Mouse (Mus musculus) heart, postnatal 4 days (tissue): ENCODE results near the gene Aunip. TPM values are rescaled to one million over a fixed set of nuclear protein-coding genes. Genes with fewer than 3 reads are reported as not detected.

ENCODE experiments used
- DNase-seq: peaks from one replicate; pipeline ENCODE4 v3.0.0; 2021
- total RNA-seq, 2 experiments: library from RNA; stranded (reverse); gene quantifications; 2 replicates each; pipeline ENCODE4 v1.2.3; 2021

Gene Aunip
- total RNA-seq, 2 experiments from 2014 or later = 2.9 to 3.6 TPM

GRCm38 (mm10) chr4:134515614-134516013 lies 4.8 kb downstream of the Aunip start:
- no peak for DNase-seq

GRCm38 (mm10) chr4:134516981-134517380 lies 6.2 kb downstream of the Aunip start:
- DNase-seq = peak; percentile 63

- DNase-seq = no peak
Measured at GRCm38 (mm10) chr4:134517719-134518118, 6.9 kb downstream of the Aunip start.

- DNase-seq = no peak
Measured at GRCm38 (mm10) chr4:134518541-134518940, 7.7 kb downstream of the Aunip start.

GRCm38 (mm10) chr4:134519281-134519680 lies 8.5 kb downstream of the Aunip start:
- no peak for DNase-seq

- DNase-seq = no peak
Measured at GRCm38 (mm10) chr4:134523447-134523846, 12.6 kb downstream of the Aunip start.

- DNase-seq = no peak
Measured at GRCm38 (mm10) chr4:134525806-134526205, 15.0 kb downstream of the Aunip start.

GRCm38 (mm10) chr4:134526220-134526619 lies 15.4 kb downstream of the Aunip start:
- DNase-seq = no peak

GRCm38 (mm10) chr4:134532928-134533327 lies 22.1 kb downstream of the Aunip start:
- DNase-seq = no peak

- no peak for DNase-seq
Measured at GRCm38 (mm10) chr4:134533421-134533820, 22.6 kb downstream of the Aunip start.

GRCm38 (mm10) chr4:134534124-134534886 lies 23.5 kb downstream of the Aunip start:
- peak; percentile 76 for DNase-seq

GRCm38 (mm10) chr4:134534932-134535786 lies 24.4 kb downstream of the Aunip start, which contains the start of gene Mtfr1l:
Gene Mtfr1l (minus strand): TSS chr4:134535387.
- DNase-seq = peak; percentile 98

- DNase-seq = no peak
Measured at GRCm38 (mm10) chr4:134535787-134536151, 25.0 kb downstream of the Aunip start.

- no peak for DNase-seq
Measured at GRCm38 (mm10) chr4:134538997-134539580, 28.3 kb downstream of the Aunip start.

GRCm38 (mm10) chr4:134542726-134543125 lies 31.9 kb downstream of the Aunip start:
- DNase-seq = no peak

- DNase-seq = peak; percentile 97
Measured at GRCm38 (mm10) chr4:134543261-134543660, 32.5 kb downstream of the Aunip start.

GRCm38 (mm10) chr4:134546814-134547705 lies 36.3 kb downstream of the Aunip start:
- peak; percentile 64 for DNase-seq

GRCm38 (mm10) chr4:134548169-134548938 lies 37.6 kb downstream of the Aunip start:
- DNase-seq = peak; percentile 58

- no peak for DNase-seq
Measured at GRCm38 (mm10) chr4:134549899-134550298, 39.1 kb downstream of the Aunip start.

- peak; percentile 80 for DNase-seq
Measured at GRCm38 (mm10) chr4:134551494-134552316, 40.9 kb downstream of the Aunip start, which contains the start of gene Selenon. Gene Selenon (minus strand): TSS chr4:134552166.
